Mouse (Mus musculus) testis, postnatal 10 days (tissue): ENCODE data around the gene Ghr.

Experiments
- DNase-seq: peaks from one replicate; pipeline ENCODE4 v3.0.0; 2021; ENCODE audit warnings: low spot score

The Ghr gene

DNA sequence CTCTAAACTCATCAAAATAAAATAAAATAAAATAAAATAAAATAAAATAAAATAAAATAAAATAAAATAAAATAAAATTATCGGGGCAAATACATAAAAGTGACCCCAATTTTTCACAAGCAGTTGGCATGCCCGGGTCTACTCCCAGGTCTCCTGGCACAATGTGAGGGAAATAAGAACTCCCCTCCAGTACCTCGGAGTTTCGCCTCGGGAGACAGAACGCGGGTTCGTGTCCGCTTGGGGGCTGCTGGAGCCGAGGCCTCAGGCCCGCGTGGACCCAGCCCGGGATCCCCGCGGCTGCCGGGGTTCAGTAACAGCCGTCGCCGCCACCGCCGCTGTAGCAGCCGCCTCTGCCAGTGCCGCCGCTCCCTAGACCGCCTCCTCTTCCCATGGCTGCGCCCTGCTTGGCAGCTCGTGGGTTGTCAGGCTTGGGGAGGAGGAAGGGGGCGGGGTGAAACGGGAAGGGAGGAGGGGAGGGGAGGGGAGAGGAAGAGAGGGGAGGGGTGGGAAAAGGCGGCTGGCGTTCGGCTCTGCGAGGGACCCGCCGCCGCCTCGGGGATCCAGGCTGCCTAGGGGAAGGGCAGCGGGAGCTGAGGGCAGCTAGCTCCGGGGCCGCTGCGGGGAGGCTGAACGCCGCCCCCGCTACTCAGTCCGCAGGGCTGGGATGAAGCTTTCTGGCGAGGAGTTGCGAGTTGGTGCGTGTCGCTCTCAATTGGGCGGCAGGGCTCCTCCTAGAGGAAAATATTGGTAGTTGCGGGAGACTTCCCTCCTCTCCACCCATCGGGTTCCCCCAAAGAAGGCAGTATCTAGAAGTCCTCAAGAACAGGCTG, at the start of gene Ghr:
TSS of gene Ghr (minus strand) at position 686 of the 830 bp plus-strand sequence.
- DNase-seq: peak; percentile 86

DNA sequence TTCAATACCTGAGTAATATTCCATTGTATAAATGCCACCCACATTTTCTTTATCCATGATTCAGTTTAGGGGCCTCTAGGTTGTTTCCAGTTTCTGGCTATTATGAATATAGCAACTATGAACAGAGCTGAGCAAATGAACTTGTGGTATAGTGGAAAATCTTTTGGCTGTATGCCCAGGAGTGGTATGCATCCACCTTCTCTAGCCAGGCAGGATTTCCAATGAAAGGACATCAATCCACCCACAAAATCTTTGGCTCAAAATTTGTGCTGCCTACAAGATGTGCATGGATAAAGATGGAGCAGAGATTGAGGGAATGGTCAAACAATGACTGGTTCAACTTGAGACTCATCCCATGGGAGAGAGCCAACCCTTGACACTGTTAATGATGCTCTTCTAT, 39.5 kb upstream of the Ghr start:
- no peak for DNase-seq

DNA sequence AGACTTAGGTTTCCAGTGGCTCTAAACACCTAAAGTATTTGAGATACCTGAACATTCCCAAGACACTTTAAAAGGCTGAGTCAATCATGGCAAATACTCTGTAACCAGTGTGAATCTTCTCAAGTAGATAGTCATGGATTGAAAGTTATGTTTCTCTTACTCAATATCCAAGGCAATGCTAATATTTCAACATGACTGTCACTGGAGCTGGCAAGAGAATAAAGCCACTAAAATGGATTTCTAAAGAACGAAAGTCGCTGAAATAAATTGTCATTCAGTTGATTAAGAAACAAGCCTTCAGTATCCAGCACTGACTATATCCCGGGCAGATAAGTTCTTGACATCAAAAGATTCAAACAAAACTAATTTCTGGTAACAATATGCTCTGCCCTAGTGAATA, 37.1 kb upstream of the Ghr start:
- no peak for DNase-seq

DNA sequence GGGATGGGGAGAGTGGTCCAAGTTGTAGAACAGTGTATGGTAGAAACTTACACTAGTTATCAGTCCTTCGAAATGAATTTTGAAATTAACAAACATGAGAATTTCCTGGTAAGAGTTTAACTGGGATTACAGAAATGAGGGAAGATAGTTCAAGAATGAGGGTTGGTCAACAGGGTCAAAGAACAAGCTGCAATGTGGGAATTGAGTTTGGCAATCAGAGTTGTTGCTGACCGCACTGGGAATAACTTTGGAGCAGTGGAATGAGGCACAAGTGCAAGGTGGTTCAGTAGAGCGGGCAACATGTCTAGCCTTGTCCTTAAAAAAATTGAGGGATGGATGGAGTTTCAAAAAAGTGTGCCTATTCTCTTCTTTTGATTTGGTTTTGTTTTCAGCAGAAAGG, 35.0 kb upstream of the Ghr start:
- no peak for DNase-seq

DNA sequence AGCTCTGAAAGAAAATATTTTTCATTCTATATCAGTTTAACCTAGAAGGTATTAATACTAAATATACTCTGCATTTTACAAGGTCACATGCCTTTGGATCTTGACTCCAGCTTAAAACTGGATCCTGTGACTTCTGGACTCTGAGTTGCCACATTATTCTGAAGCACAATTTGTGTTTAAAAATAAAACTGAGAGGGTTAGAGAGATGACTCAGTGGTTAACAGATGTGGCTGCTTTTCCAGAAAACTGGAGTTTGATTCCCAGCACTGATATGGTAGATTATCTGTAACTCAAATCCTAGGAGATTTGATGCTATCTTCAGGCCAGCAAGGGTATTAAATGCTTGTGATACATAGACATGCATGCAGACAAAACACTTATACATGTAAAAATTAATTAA, 28.7 kb upstream of the Ghr start:
- DNase-seq: no peak

DNA sequence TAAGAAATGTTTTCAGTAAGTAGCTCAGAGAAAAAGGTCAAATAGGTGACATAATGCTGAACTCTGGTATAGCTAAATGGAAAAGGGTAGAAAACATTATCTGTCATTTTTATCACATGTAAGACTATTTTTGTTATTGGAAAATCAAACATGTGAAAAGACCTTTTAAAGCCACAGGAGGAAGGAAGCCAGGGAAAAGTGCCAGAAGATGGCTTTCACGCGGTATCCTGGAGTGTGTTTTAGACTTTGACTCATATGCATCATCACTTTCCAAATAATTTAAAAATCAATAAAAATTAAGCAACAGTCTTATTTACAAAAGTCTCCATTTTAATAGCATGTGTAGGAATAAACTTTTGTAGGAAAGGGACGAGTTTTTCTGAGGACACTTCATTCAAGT, 24.7 kb upstream of the Ghr start:
- DNase-seq: no peak

DNA sequence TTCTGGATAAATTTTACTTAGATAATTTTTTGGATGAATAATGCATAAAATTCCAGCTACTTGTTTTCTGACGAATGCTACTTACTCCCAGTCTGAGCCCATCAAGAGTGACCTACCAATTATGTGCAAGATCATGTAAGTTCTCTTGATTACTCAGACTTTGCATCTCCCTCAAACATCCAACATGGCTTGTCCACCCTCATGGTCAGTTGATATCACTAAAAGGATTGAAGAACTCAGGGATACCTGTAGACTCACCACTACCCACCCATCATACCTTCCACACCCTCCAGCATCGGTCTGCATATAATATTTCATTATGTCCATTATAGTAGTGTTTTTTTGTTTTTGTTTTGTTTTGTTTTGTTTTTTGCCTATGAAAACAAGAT, 18.8 kb upstream of the Ghr start:
- no peak for DNase-seq

DNA sequence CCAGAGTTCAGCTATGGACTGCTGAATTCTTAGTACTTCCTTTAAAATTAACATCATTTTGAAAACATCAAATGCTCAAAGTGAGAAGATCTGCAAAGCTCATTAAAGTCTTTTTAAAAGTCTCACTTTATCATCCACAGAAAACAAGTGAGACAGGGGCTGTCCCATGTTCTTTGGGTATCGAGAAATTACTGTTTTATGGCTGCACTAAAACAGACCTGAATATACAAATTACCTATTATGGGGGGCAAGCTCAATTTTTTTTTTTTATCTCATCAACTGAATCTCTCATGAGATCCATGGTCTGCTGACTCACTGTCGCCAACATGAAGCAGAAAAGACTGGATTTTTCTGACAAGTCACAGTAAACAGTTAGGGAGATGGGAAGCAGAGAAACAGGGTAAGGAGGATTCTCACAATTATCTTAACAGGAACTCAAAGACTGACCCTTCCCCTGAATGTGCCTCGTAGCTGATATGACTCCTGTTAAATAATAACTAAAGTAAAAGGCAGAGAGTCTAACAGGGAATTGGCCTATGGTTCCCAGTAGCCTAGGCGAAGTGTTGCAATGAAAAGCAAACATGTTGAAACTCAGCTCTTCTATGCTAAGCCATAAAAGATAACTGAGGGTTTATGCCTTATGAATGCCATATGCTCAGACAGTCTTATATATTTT, 18.3 kb upstream of the Ghr start:
- no peak for DNase-seq

DNA sequence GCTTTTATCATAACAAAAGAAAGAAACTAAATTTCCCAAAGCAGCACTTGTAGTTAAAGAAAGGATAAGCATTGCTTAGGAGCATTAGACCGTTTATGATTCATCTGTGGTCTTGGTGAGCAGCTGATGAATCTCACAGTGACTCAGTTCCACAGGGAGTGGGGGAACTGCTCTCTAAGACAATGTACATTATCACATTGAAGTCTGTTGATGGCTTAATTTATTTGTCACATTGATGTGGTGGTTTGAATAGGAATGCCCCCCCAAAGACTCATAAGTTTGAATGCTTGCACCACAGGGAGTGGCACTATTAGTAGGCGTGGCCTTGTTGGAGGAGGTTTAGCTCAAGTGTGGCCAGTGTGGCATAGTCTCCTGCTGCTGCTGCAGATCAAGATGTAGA, 4.6 kb upstream of the Ghr start:
- DNase-seq: no peak

DNA sequence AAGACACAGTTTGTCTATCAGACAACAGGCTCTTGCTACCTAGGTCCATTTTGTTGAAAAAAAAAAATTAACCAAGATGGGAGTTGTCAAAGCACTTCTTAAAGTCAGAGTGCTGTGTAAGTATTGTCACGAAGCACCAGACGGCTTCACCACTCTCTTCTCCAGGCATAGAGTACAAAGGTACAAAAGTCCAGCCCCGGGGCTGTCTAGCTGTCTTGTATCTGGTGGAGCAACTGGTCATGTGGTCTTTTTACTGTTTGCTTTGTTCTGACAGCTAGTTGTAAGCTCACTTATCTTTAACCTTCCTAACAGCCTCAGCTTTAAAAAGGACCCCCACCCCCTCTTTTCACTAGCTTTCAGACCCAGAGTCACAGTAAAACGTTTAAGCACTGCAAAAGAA, 1.1 kb upstream of the Ghr start:
- DNase-seq: no peak

DNA sequence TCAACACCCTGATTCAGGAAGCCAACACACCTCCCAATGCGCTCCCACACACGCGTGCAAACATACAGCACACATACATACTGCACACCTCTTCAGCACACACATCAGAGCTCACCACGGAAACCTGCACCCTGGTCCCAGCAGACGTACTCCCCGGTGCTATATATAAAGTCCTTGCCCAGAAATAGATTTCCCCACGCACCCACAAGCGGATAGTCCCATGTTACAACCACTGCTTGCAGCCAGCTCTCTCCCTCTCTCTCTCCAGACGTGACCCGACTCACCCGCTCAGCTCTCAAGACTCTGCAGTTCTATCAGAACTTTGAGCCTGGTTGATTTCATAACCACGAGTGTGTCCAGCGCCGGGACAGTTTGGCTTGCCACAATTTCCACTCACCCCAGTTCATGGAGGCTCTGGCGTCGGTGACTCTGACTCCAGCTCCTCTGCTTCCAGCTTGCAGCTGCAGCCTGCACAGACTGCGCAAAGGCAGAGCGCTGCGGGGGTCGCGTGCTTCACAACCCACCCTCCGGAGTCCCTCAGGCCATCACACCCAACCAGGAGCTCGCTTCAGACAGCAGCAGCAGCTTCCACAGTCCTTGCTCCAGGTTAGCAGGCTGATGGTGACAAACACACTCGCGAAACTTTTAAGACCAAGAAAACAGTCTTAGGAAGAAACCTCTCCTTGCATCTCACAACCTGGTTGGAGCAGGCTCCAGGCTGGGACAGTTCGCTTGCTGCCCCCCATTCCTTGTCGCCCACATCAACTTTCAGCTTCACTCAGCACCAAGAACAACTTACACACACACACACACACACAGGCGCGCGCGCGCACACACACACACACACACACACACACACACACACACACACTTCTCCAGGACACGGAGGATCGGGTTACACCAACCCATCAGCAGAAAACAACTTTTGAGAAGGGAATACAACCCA, 1.2 kb downstream of the Ghr start:
- peak; percentile 58 for DNase-seq

DNA sequence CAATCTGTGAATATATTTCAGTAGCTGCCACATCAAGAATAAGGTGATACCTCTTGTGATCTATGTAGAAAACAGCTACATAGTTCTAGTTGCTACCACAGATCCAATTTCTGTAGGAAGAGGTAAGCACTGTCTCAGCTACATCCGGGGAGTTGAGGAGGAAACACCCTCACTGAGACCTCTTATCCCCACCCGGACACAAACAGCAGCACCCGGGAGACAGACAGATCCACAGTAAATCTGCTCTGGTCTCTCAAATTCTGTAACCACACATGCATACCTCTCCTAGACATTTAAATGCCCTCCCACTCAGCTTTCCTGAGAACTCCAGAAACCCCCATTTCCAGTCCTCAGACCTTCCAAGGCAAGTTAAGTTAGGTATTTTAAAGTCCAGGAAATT, 2.0 kb downstream of the Ghr start:
- no peak for DNase-seq

DNA sequence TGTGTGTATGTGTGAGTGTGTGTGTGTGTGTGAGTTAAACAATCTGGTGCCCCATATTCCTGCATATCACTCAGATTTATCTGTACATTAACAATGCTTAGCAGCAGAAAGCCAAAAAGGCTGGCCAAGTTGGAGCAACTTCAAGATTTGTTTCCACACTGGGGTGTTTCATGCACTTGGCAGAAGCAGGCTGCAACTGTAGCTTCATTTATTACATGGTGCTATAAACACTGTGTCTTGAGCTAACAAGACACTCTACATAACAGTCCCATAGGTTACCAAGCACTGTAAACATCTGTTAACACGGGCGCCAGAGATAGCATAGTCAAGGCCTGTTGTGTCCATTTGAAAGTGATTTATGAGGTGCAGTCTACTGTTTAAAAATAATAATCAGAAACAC, 3.1 kb downstream of the Ghr start:
- no peak for DNase-seq

DNA sequence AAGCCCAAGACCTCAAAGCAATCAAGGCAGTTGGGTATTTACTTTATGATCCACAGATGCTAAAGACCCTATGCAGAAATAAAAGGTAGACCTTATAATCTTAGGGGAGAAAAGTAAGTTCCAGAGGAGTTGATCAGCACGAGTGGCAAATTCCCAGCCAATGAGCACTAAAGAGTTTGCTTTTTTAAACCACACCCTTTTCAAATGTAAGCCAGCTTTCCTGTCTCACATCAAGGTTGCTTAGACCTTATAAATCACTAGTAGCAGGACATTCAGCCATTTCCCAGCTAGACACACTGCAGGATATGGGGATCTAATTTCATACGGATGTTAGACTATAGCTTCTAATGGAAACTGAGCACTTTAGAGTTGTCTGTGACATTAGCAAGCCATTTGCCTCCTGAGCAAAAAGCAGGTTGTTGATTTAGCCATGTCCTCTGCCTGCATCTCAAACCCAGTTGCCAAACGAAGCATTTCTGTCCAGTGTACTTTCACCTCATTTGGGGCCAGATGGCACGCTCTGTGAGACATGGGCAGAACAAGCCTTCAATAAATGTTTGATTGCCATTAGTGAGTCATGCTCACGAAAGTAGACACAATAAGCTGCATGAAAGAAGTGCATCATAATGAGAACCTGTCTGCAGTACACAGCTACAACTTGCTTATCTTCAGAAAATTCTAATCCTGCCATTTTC, 4.9 kb downstream of the Ghr start:
- no peak for DNase-seq

DNA sequence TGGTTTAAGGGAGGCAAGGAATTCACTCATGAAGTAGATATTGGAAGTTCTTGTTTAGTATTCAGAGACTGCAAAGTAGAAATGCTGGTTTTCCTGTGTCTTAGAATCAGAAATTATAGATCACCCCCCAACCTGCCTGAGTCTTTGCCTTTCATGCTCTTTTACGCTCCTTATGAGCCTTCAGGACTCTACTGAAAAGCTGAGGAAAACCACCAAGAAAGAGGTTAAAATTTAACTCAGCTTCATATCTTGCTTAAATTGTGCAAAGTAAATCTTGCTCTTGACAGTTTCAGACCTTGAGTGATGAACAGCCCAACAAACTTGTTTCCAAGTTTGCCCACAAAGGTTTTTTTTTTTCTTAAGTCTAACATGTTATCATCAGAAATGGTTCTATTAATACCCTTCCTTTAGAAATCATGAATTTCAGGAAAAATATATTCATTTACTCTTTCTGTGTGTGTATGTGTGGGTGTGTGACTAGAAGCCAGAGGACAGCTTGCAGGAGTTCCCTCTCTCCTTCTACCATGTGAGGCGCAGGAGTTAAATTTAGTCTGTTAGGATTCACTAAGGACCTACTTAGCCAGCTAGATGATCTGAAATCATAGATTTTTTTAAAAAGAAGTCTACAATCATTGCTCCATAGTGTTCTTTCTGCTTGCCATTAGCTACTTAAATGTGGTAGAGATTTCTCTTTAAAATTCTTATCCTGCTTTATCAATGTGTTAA, 14.0 kb downstream of the Ghr start:
- DNase-seq: no peak

DNA sequence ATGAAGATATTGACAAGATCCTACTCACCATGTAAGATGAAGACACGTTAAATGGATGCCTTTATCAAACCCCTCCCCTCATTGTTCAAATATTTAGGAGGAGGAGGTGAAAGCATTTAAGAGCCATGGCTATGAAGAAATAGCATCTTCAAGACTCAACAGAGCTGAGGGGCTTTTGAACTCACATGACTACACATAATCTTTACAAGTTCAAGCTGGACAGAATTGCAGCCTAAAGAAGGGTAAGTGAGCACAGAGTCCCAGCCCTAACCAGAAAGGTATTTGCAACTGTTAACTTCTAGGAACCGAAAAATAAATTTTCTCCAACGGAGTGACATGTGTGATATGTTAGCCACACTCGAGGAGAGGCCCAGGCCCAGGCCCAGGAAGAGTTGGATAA, 18.7 kb downstream of the Ghr start:
- DNase-seq: no peak

DNA sequence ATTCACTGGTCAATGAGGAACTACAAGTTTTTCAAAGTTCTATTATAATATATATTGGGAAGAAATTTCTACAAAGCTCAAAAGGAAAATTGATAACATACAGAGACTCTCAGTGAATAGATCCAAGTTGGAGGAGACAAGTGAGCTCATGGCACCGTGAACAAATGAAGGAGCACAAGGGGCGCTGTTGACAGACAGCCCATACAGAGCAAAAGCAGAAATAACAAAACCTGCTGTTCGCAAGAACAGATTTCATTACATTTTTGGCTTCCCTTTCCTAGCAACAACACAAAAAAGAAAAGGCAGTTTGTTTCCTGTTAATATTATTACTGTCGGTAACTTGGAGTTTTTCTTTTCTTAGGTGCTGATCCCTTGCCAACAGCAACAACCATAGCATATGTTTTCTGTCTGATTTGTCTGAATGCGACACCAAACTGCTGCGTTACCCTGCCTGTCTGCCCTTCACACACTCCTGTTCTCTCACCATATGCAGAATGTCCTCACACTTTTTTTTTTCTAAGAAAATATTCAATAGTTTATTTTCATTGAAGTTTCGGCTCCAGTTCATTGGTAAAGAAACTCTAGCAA, 19.3 kb downstream of the Ghr start:
- no peak for DNase-seq

DNA sequence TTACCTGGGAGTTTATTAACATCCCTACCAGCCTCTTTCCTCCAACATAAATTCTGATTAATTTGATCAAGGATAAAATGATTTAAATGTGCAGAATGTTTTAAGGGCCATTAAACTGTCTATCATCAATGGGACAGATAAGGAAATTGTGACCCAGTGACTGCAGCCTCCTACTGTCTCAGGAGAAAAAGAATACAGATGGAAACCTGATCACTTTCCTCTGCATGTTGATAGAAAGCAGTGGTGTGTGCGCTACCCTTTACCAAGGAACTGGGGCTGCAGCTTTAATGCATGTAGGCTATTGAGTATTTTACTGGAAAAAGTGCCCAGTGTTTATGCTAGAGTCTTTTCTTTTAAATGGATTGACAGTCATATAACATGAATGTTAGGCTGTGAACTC, 19.8 kb downstream of the Ghr start:
- DNase-seq: no peak

DNA sequence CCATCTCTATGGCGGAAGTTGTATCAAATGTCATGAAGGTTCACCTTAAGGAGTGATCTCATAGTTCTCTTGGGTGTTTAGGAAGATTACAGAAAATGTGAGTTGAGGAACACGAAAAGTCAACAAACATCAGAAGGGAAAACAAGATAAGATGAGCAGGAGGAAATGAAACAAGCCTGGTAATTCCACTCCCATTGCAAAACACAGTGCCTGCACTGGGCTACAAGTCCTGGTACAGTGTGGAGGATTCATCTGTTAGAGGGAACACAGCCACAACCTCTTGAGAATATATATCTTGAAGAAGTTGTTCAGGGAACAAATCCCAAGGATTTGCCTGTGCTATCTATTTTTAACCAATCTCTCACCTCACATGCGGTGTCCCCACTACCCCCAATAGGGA, 24.8 kb downstream of the Ghr start:
- no peak for DNase-seq

DNA sequence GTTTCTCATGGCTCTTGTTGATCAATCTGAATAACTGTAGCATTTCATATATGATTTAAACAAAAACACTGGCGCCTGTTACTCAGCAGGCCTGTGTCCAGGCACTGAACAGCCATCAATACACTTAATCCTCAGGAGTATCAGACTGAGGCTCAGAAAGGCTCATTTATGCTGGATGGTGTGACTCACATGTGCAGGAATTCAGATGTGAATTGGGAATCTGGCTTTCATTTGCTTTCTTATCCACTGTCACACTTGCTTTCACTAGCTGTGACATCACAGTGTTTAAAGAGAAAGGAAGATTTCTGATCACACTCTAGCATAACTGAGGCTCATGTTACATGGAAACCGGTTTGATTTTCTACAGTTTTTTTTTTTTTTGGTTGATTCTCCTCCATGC, 39.0 kb downstream of the Ghr start:
- DNase-seq: no peak

DNA sequence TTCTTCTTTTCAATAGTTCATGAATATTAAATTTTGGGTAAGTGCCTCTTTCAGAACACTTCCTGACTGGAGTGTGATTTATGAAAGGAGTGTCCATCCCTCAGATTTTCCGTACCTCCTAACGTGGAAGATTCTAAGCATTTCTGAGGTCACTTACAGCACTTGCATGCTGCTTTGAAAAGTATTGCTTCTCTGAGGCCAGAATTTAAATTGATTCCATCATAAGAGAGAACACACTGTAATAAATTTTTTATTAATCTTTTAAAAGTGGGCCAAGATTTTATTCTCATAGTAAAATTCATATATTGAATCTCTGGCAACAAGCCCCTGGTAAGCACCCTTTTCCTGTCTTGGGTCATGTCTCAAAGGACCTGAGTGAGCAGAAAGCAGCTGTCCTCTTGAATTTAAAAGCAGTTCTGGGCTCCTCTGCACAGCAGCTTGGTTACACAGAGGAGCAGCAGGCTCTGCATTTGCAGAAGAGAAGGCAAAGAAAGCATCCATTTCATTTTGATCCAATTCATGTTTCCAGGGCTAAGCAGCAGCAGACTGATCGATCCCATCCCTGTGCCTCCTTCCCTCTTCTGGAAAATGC, 46.9 kb downstream of the Ghr start:
- DNase-seq: no peak
